Mouse (Mus musculus) hindbrain, embryonic 12.5 days (tissue): ENCODE measurements around the gene Spock1. TPM values are rescaled to one million over a fixed set of nuclear protein-coding genes. Genes with fewer than 3 reads are reported as not detected.

ENCODE experiments used
- ATAC-seq: fragments of 200-750 bp; cut with Nextera tagmentation; 2 replicates; pipeline ENCODE4 v1.8.0; 2017; ENCODE audit warnings: moderate TSS enrichment; ENCODE audit not compliant: low FRiP score
- H3K27ac ChIP-seq: fragments of 300-500 bp; sonication (generic); 2 replicates; pipeline ENCODE4 v1.5.1; 2016; ENCODE audit warnings: mild to moderate bottlenecking
- H3K27me3 ChIP-seq: fragments of 300-500 bp; sonication (generic); 2 replicates; pipeline ENCODE4 v1.6.1; 2016; ENCODE audit warnings: mild to moderate bottlenecking
- H3K36me3 ChIP-seq: fragments of 300-500 bp; sonication (generic); 2 replicates; pipeline ENCODE4 v1.6.1; 2016; ENCODE audit warnings: mild to moderate bottlenecking
- H3K4me1 ChIP-seq: fragments of 300-500 bp; sonication (generic); 2 replicates; pipeline ENCODE4 v1.6.1; 2016
- H3K4me2 ChIP-seq: fragments of 300-500 bp; sonication (generic); replicated peaks from 2 replicates; pipeline ENCODE4 v1.6.1; 2016; ENCODE audit warnings: mild to moderate bottlenecking
- H3K4me3 ChIP-seq: fragments of 300-500 bp; sonication (generic); 2 replicates; pipeline ENCODE4 v1.5.1; 2016; ENCODE audit warnings: mild to moderate bottlenecking
- H3K9ac ChIP-seq: fragments of 300-500 bp; sonication (generic); 2 replicates; pipeline ENCODE4 v1.6.1; 2016; ENCODE audit warnings: mild to moderate bottlenecking, moderate library complexity
- H3K9me3 ChIP-seq: fragments of 300-500 bp; sonication (generic); replicated peaks from 2 replicates; pipeline ENCODE4 v1.6.1; 2016; ENCODE audit warnings: mild to moderate bottlenecking
- WGBS: fragments of 180-500 bp; shearing (Covaris S2); methylation state at CpG from one replicate; pipeline ENCODE4 v1.1.7; 2016; 5-methylcytosine and 5-hydroxymethylcytosine counted together
- polyA plus RNA-seq: library from polyadenylated mRNA; unstranded; fragments of >200 nt; fragmentation: Nextera tagmentation; extraction: Ambion mirVana; gene quantifications from 2 replicates; pipeline ENCODE4 v1.2.1, GENCODE M21; 2016

Spock1 gene
- polyA plus RNA-seq, 1 experiment from 2014 or later = 31.2 TPM

DNA sequence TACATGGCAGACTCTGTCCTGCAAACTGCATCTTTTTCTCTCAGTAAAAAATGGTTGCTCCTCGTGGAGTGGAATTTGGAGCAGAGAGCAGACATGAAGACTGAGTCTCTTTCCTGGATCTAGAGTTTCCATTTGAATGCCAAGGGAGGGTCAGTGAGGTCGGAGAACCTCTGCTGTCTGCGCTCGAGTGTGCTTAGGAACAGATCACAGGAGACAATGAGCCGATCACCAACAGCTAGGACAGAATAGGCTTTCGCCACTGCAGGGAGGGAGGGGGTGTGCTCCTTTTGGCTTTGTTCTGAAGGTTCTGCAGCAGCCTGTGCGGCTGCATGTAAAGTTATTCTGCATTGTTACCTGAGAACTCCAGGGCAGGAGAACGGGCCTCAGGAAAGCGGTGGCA is 49.6 kb downstream of the Spock1 start:
- Histone ChIP-seq H3K4me2 (no peak overlapping the region), H3K9ac (no peak overlapping the region), H3K4me1 (peaks cover 14% of the 10 kb centered on the region), H3K27me3 (no peaks in the 10 kb centered on the region), H3K27ac (no peak overlapping the region), H3K4me3 (no peak overlapping the region), H3K36me3 (no peaks in the 10 kb centered on the region), H3K9me3 (no peaks in the 10 kb centered on the region)
- WGBS = 24% methylated on average over 9 of the region's 9 CpGs
- ATAC-seq = no peak

DNA sequence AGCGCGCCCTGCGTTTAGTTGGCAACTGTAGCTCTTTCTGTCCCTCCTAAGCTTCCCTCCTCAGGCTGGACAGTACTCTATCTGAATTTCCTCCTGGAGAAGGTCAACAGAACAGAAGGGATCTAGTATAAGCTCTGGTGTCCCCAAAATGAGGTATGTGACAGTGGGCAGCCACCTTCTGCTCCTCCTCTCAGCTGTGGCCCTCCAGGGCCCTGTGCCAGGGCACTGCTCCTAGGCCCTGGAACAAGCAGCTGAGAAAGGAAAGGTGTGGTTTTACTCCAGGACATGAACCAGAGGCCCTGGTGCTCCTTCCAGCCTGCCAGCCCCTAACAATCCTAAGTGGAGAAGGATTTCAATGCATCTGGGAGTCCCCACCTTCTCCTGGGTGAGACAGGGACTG is 51.1 kb downstream of the Spock1 start:
- no peak overlapping the region for H3K4me3 ChIP-seq
- H3K27ac ChIP-seq = no peak overlapping the region
- H3K27me3 ChIP-seq = no peaks in the 10 kb centered on the region
- H3K4me1 ChIP-seq = peaks cover 14% of the 10 kb centered on the region; the same call in 1 of the 2 replicates
- no peaks in the 10 kb centered on the region for H3K36me3 ChIP-seq
- WGBS = 96% methylated on average over 3 of the region's 3 CpGs
- H3K9ac ChIP-seq = no peak overlapping the region
- no peak for ATAC-seq
- no peak overlapping the region for H3K4me2 ChIP-seq
- no peaks in the 10 kb centered on the region for H3K9me3 ChIP-seq

DNA sequence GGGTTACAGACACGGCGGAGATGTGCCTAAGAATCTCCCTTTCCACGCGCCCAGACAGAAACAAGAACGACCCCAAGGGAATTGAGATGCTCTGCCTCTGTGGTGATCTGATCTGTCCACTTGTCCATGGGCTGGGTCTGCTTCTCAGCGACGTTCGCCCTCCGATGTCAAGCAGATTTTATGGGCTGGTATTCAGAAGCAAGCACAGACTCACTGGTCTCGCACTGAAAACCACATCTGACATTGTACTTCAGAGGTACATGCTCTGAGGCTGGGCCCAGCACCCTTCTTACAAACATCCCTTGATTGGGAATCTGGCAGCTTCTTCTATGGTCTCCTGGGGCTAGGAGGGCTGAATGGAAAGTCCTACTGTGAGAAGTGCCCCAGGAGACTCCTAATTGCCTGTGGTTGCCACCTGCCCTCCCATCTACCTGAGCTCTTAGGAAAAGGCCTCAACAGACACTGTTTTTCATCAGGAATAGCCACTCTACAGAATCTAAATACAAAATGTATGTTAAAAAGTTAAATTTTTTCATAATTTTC is 51.8 kb downstream of the Spock1 start:
- Histone ChIP-seq H3K36me3 (no peaks in the 10 kb centered on the region), H3K9ac (no peak overlapping the region), H3K27ac (0 out of 2 replicates have a peak overlapping the region, but pooled peaks have one; percentile 7), H3K4me1 (peaks cover 14% of the 10 kb centered on the region; the same call in 1 of the 2 replicates), H3K27me3 (no peaks in the 10 kb centered on the region), H3K4me2 (no peak overlapping the region), H3K4me3 (no peak overlapping the region), H3K9me3 (no peaks in the 10 kb centered on the region)
- no peak for ATAC-seq
- WGBS = 80% methylated on average over 10 of the region's 10 CpGs

DNA sequence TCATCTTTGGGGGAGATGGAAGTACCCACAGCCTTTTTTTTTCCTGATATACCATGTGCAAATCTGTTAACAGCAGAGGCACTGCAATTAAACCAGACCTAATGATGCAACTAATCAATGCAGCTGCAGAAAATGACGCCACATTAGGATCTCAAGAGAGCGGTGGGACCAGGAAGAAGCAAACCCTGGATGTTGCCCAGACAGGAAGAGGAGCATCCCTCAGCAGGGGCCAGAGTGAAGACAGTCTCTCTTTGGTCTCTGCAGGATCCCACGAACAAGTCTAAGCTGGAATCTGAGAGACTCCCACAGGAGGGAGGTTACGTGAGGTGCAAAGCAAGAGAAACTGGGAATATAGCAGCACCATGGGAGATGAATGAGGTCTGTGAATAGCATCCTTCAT is 52.4 kb downstream of the Spock1 start:
- Histone ChIP-seq H3K27me3 (no peaks in the 10 kb centered on the region), H3K4me2 (no peak overlapping the region), H3K4me1 (peaks cover 14% of the 10 kb centered on the region; the same call in 1 of the 2 replicates), H3K27ac (peak overlapping the region; percentile 7; the same call in 1 of the 2 replicates), H3K36me3 (no peaks in the 10 kb centered on the region), H3K9ac (no peak overlapping the region), H3K9me3 (no peaks in the 10 kb centered on the region), H3K4me3 (no peak overlapping the region)
- 49% methylated on average over 4 of the region's 4 CpGs for WGBS
- no peak for ATAC-seq

DNA sequence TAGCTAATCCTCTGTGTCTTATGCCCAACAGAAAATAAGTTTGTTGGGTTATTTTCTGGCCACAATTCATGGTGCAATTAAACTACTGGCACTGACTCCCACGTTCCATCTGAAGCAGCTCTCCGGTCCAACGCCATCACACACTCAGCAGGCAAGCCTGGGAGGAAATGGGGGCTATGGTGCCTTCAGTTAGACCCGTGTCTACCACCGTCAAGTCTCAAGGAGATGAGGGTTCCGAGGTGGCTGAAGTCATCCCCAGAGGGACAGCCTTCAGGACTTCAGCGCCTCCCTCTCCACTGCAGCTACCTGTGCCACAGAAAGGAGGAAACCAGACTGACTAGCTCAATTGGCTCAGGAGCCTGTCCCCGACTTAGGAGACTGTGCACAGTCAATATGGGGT is 53.7 kb downstream of the Spock1 start:
- whole genome bisulfite sequencing = 86% methylated on average over 8 of the region's 8 CpGs
- Histone ChIP-seq H3K4me1 (peaks cover 14% of the 10 kb centered on the region; the same call in 1 of the 2 replicates), H3K4me3 (no peak overlapping the region), H3K27me3 (no peaks in the 10 kb centered on the region), H3K9me3 (no peaks in the 10 kb centered on the region), H3K9ac (no peak overlapping the region), H3K4me2 (no peak overlapping the region), H3K36me3 (no peaks in the 10 kb centered on the region), H3K27ac (no peak overlapping the region)
- no peak for ATAC-seq

DNA sequence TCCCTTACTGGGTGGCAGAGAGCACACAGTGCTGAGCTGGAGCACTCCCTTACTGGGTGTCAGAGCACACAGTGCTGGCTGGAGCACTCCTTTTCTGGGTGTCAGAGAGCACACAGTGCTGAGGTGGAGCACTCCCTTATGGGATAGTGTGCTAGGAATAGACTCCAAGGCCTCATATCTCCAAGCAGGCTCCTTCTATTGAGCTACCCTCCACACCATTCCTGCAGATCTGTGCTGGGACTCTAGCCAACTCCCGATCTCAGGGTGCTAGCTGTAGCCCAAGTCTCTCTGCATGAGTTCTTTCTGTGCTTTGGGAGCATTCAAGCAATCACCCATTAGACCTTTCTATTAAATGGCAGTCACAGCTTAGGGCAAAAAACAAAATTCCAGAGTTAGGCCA is 54.5 kb downstream of the Spock1 start:
- ATAC-seq = no peak
- Histone ChIP-seq H3K27ac (no peak overlapping the region), H3K9ac (no peak overlapping the region), H3K4me3 (no peak overlapping the region), H3K9me3 (no peaks in the 10 kb centered on the region), H3K36me3 (no peaks in the 10 kb centered on the region), H3K4me2 (no peak overlapping the region), H3K4me1 (peaks cover 11% of the 10 kb centered on the region; the same call in 1 of the 2 replicates), H3K27me3 (no peaks in the 10 kb centered on the region)
- WGBS = 67% methylated on average over 1 of the region's 1 CpGs

DNA sequence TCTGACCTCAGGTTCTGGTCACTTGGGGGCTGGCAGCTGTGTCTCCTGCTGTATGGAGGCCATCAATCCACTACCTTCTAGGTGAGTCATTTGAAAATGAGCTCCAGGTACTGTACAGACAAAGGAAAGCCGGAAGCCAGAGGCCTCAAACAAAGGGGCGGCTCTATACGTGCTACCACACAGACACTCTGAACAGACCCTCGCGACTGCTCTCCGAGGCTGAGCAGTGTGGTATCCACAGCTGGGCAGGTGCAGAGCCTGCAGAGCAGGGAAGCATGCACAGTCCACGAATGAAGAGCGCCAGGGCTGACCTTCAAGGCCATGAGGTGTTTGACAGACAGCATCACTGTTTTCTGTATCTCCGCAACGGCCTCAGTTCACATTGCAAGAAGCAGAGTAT is 55.0 kb downstream of the Spock1 start:
- no peak overlapping the region; the same call in 1 of the 2 replicates for H3K27ac ChIP-seq
- no peak overlapping the region for H3K4me3 ChIP-seq
- no peak overlapping the region for H3K4me2 ChIP-seq
- no peaks in the 10 kb centered on the region for H3K9me3 ChIP-seq
- ATAC-seq = no peak
- peaks cover 7% of the 10 kb centered on the region; the same call in 1 of the 2 replicates for H3K4me1 ChIP-seq
- WGBS = 91% methylated on average over 10 of the region's 10 CpGs
- no peak overlapping the region for H3K9ac ChIP-seq
- H3K36me3 ChIP-seq = no peaks in the 10 kb centered on the region
- H3K27me3 ChIP-seq = no peaks in the 10 kb centered on the region

DNA sequence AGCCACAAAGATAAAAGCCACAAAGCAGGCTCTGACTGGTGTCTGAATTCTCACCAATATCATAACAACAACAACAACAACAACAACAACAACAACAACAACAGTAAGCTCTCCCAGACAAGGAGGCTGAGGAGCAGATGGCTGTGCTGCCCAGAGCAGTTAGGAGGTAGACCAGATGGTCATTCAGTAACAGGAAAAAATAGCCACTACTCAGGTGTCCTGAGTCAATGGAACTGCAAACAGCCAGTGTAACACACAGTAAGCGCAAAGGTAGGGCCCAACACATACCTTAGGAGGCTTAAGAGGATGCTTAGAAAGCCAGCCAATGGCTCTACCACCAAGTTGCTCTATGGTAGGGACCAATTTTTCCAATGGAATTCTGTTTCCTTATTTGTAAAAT is 59.2 kb downstream of the Spock1 start:
- Histone ChIP-seq H3K27ac (no peak overlapping the region), H3K9ac (no peak overlapping the region), H3K27me3 (no peaks in the 10 kb centered on the region), H3K4me1 (no peaks in the 10 kb centered on the region; the same call in 1 of the 2 replicates), H3K4me3 (no peak overlapping the region), H3K4me2 (no peak overlapping the region), H3K9me3 (no peaks in the 10 kb centered on the region), H3K36me3 (no peaks in the 10 kb centered on the region)
- 97% methylated on average over 1 of the region's 1 CpGs for WGBS
- ATAC-seq = no peak

DNA sequence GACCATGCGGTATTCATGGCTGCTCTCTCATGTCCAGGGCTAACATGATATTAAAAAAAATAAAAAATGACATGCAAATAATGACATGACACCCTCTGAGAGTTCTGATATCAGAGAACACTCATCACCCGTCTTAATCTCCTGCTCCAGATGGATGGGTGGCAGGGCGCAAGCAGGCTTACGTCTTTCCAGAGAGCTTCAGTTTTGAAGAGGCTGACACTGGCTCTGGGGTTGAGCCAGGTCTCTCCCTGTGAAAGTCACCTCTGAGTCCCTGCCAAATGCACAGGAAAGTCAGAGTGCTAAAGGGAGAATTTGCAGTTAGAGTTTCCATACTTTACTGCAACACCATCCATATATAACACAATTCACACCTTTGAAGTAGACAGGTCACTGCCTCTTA is 61.0 kb downstream of the Spock1 start:
- WGBS = 81% methylated on average over 4 of the region's 4 CpGs
- no peaks in the 10 kb centered on the region for H3K4me1 ChIP-seq
- no peak overlapping the region for H3K4me2 ChIP-seq
- no peak overlapping the region for H3K27ac ChIP-seq
- no peaks in the 10 kb centered on the region for H3K36me3 ChIP-seq
- no peak overlapping the region for H3K9ac ChIP-seq
- H3K9me3 ChIP-seq = no peaks in the 10 kb centered on the region
- ATAC-seq = no peak
- no peak overlapping the region for H3K4me3 ChIP-seq
- no peaks in the 10 kb centered on the region for H3K27me3 ChIP-seq

DNA sequence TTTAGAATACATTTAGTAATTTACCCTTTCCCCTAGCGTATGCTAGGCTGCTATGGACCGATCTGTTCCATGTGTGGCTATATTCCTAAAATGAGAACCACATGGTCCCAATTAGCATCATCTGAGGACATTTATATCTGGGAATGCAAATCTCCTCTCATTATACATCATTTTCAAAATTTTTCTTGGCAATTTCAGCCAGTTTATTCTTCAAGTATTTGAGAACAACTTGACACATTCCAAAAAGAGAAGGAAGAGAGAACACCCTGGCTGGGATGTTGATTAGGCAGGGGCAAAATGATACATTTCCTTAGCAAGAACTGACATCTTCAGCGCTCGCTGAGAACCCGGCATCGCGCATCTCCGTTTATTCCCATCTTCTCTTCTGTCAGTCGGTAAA is 61.7 kb downstream of the Spock1 start:
- Histone ChIP-seq H3K9ac (no peak overlapping the region), H3K27me3 (no peaks in the 10 kb centered on the region), H3K4me1 (no peaks in the 10 kb centered on the region), H3K4me3 (no peak overlapping the region), H3K36me3 (no peaks in the 10 kb centered on the region), H3K27ac (no peak overlapping the region), H3K4me2 (no peak overlapping the region), H3K9me3 (no peaks in the 10 kb centered on the region)
- WGBS = 88% methylated on average over 9 of the region's 9 CpGs
- ATAC-seq = no peak

DNA sequence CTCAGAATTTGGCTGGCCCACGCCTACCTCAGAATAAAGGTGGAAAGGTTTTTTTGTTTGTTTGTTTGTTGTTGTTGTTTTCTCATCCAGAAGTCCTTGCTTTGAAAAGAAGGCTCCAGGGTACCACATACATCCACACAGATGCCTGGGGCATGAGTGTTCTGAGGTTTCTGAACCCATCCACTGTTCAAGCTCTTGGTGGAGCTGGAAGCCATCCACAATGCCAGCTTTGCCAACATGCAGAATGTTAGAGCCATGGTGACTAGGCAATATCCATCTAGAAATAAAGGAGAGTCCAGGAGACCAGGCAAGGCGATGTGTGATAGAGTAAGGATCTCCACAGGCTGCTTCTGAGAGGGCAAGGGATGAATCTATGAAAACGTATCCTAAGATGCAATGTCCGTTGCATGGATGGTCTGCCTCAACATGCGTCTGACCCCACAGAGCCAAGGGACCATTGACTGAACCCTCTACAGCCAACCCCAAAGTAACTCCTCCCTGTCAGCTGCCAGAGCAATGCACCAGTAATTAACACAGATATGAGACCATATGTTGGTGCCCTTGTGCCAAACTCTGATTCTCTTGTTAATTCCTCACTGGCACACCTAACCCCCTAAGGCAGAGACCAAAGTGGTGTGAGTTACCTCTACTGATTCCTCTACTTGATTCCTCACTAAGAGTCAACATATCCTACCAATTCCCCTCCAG is 66.8 kb downstream of the Spock1 start:
- 95% methylated on average over 5 of the region's 5 CpGs for WGBS
- Histone ChIP-seq H3K36me3 (no peaks in the 10 kb centered on the region), H3K27ac (no peak overlapping the region), H3K4me2 (no peak overlapping the region), H3K9ac (no peak overlapping the region), H3K4me3 (no peak overlapping the region), H3K27me3 (no peaks in the 10 kb centered on the region), H3K9me3 (no peaks in the 10 kb centered on the region), H3K4me1 (no peaks in the 10 kb centered on the region)
- no peak for ATAC-seq

DNA sequence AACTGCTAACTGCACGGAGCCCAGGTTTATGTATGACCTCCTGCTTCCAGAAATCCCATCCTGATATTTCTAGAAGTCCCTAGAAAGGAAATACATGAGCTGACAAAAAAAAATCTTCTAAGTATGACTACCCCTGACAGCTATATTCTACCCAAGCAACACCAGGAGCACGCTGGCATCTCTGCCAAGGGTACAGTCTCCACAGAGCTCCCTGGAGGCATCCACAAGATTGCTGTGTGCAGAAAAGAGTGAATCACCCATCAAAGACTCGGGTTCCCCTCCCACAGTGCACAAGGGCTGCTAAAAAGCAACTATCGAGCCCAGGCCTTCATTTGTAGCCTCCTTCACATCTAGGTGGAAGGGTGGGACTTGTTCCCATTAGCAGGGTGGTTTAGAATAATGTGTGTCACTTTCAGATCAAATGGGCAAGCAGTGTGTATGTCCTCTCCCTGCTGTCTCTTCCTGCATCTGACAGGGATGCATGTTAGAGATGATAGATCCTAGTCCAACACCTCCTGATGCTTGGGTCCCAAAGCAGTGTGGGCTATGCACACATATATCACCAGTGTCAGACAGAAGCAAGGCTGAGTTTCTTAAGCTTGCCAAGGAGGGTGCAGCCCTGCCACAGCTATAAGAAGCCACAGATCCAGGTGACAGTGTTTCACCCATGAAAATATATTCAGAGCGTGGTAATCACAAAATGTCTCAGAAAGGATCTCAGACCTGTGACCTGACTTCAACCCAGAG is 70.3 kb downstream of the Spock1 start:
- Histone ChIP-seq H3K9ac (no peak overlapping the region), H3K4me3 (no peak overlapping the region), H3K4me2 (no peak overlapping the region), H3K27me3 (no peaks in the 10 kb centered on the region), H3K4me1 (no peaks in the 10 kb centered on the region), H3K9me3 (0 out of 2 replicates have a peak, but pooled peaks cover 5% of the 10 kb centered on the region), H3K36me3 (0 out of 2 replicates have a peak, but pooled peaks cover 3% of the 10 kb centered on the region), H3K27ac (no peak overlapping the region)
- 85% methylated on average over 5 of the region's 5 CpGs for WGBS
- ATAC-seq = no peak
